ENCODE assay signal across 9 mouse cellular contexts in genomic region chr3:38232111-38233076, GRCm38 (mm10).
A peak's percentile ranks its signal among the peaks of the same experiment; 100 is the strongest.
DNase-seq lines count a peak whose midpoint lies in the region; ATAC-seq and TF ChIP-seq lines count a peak whose summit lies in the region.
"Had no signal": no experiment of that assay in that cellular context is flagged by ENCODE, and none has a peak within 500 bp of the region (broad histone marks: within the 10 kb centered on the region; RNA-seq: fewer than 3 reads in every experiment).

No protein-coding gene starts in this region.

- no peaks in the 10 kb centered on the region for H3K27me3 ChIP-seq in liver, adult 2 months (ENCODE audit: control insufficient read depth, insufficient read depth, low read length)
- no peaks in the 10 kb centered on the region for H3K27me3 ChIP-seq in liver, embryonic 12.5 days (replicated peaks)
- no peaks in the 10 kb centered on the region for H3K27me3 ChIP-seq in heart, embryonic 15.5 days
- no peaks in the 10 kb centered on the region for H3K27me3 ChIP-seq in neural tube, embryonic 11.5 days (ENCODE audit: control insufficient read depth, insufficient read depth, low read length)

- no peaks in the 10 kb centered on the region for H3K9me3 ChIP-seq in liver, embryonic 12.5 days (replicated peaks)
- H3K9me3 ChIP-seq in heart, embryonic 15.5 days (replicated peaks): no peaks in the 10 kb centered on the region
- no peaks in the 10 kb centered on the region for H3K9me3 ChIP-seq in neural tube, embryonic 11.5 days (ENCODE audit: control insufficient read depth, low read length)
- H3K9me3 ChIP-seq: G1E had no signal

- TF ChIP-seq CTCF in liver, adult 2 months (IDR thresholded peaks at IDR 0.05; ENCODE audit: low read depth, low read length): no peak

- no peak overlapping the region for H3K9ac ChIP-seq in liver, adult 2 months (ENCODE audit: low read depth, low read length)
- H3K9ac ChIP-seq in liver, embryonic 12.5 days: no peak overlapping the region
- no peak overlapping the region for H3K9ac ChIP-seq in heart, embryonic 15.5 days
- H3K9ac ChIP-seq in neural tube, embryonic 11.5 days (ENCODE audit: low read length): no peak overlapping the region

- H3K27ac ChIP-seq in liver, adult 2 months (replicated peaks; ENCODE audit: insufficient read depth, low read depth, low read length): no peak overlapping the region
- no peak overlapping the region for H3K27ac ChIP-seq in liver, embryonic 12.5 days
- H3K27ac ChIP-seq in heart, embryonic 15.5 days: peak overlapping the region; percentile 83
- peak overlapping the region; percentile 54 for H3K27ac ChIP-seq in neural tube, embryonic 11.5 days (ENCODE audit: low read depth, low read length)

- no peaks in the 10 kb centered on the region for H3K36me3 ChIP-seq in liver, adult 2 months (ENCODE audit: control insufficient read depth, insufficient read depth, low read length)
- H3K36me3 ChIP-seq in liver, embryonic 12.5 days: no peaks in the 10 kb centered on the region
- no peaks in the 10 kb centered on the region for H3K36me3 ChIP-seq in heart, embryonic 15.5 days
- no peaks in the 10 kb centered on the region for H3K36me3 ChIP-seq in neural tube, embryonic 11.5 days (ENCODE audit: control insufficient read depth, insufficient read depth, low read length)
- H3K36me3 ChIP-seq: G1E had no signal

- TF ChIP-seq POLR2A in liver, adult 2 months (IDR thresholded peaks at IDR 0.05; ENCODE audit: extremely low read depth, insufficient read depth, low read length): no peak

- H3K4me3 ChIP-seq in liver, adult 2 months (ENCODE audit: insufficient read depth, low read depth, low read length): no peak overlapping the region
- no peak overlapping the region for H3K4me3 ChIP-seq in liver, embryonic 12.5 days
- no peak overlapping the region for H3K4me3 ChIP-seq in heart, embryonic 15.5 days
- H3K4me3 ChIP-seq in neural tube, embryonic 11.5 days (ENCODE audit: low read depth, low read length): no peak overlapping the region

- peak; percentile 17 for DNase-seq in liver, adult 2 months (ENCODE audit: extremely low read depth, low read depth, low spot score)
- peak; percentile 71 for DNase-seq in fibroblast of lung, adult 2 months (ENCODE audit: low read depth)
- DNase-seq in kidney, postnatal 4 days: peak; percentile 85 to 88
- DNase-seq in neural tube, embryonic 11.5 days (ENCODE audit: low spot score): peak; percentile 71
- DNase-seq in layer of hippocampus, adult 11-12 months (ENCODE audit: low spot score): no peak
- DNase-seq in spleen, adult 18-20 months: no peak

- H3K79me2 ChIP-seq in liver, adult 2 months (ENCODE audit: control insufficient read depth, insufficient read depth, low read length): no peaks in the 10 kb centered on the region

- H3K4me1 ChIP-seq in liver, adult 2 months (ENCODE audit: control insufficient read depth, insufficient read depth, low read length): no peaks in the 10 kb centered on the region
- no peaks in the 10 kb centered on the region for H3K4me1 ChIP-seq in liver, embryonic 12.5 days
- H3K4me1 ChIP-seq in heart, embryonic 15.5 days (replicated peaks): peaks cover 21% of the 10 kb centered on the region
- H3K4me1 ChIP-seq in neural tube, embryonic 11.5 days (ENCODE audit: control insufficient read depth, insufficient read depth, low read length): peaks cover 10% of the 10 kb centered on the region

- WGBS in liver, adult 2 months: 69% methylated on average over 15 of the region's 15 CpGs
- 58% methylated on average over 15 of the region's 15 CpGs for WGBS in liver, embryonic 12.5 days (ENCODE audit: insufficient replicate concordance)
- WGBS in heart, embryonic 15.5 days: 43% methylated on average over 15 of the region's 15 CpGs
- WGBS in neural tube, embryonic 11.5 days: 58% methylated on average over 15 of the region's 15 CpGs

- ATAC-seq in liver, embryonic 12.5 days: no peak
- peak; percentile 89 for ATAC-seq in heart, embryonic 15.5 days (replicated peaks; ENCODE audit: insufficient number of reproducible peaks, insufficient read depth, low FRiP score, low read depth)
- ATAC-seq in neural tube, embryonic 11.5 days (ENCODE audit: insufficient read depth, low FRiP score, low TSS enrichment): peak; percentile 85

- no peak overlapping the region for H3K4me2 ChIP-seq in liver, embryonic 12.5 days
- H3K4me2 ChIP-seq in heart, embryonic 15.5 days: peak overlapping the region; percentile 43
- H3K4me2 ChIP-seq in neural tube, embryonic 11.5 days (ENCODE audit: low read depth): no peak overlapping the region

Comparison
In these comparisons a context has a peak if more than half of its experiments do, and no peak if none do; other contexts are left out.
1. DNase-seq: peak in liver, adult 2 months (single experiment), fibroblast of lung, adult 2 months (single experiment), kidney, postnatal 4 days (2 of 2) and neural tube, embryonic 11.5 days (single experiment); none in layer of hippocampus, adult 11-12 months (single experiment) and spleen, adult 18-20 months (0 of 2).
2. H3K27ac ChIP-seq: peak in heart, embryonic 15.5 days (single experiment) and neural tube, embryonic 11.5 days (single experiment); none in liver, adult 2 months (single experiment) and liver, embryonic 12.5 days (single experiment).